Mouse (Mus musculus): ENCODE results near the gene Myo6. TPM values are rescaled to one million over a fixed set of nuclear protein-coding genes. Genes with fewer than 3 reads are reported as not detected.

Gene Myo6
- polyA plus RNA-seq, 2 experiments: 1.8 to 2.3 TPM

GRCm38 (mm10) chr9:80210096-80210495, 45.3 kb downstream of the Myo6 start:
- H3K36me3 ChIP-seq (replicated peaks; ENCODE audit: control insufficient read depth, insufficient read depth, low read depth): no peaks in the 10 kb centered on the region
- DNase-seq (ENCODE audit: low read depth in 3 of 3, low spot score in 3 of 3): peak in 2 of 3 experiments; percentile 4 to 7
- H3K4me1 ChIP-seq (replicated peaks; ENCODE audit: control insufficient read depth in 2 of 2, insufficient read depth in 2 of 2, low read length in 1 of 2): no peaks in the 10 kb centered on the region
- no peak overlapping the region for H3K9ac ChIP-seq (replicated peaks)
- H3K27me3 ChIP-seq (ENCODE audit: control insufficient read depth, insufficient read depth, low read length): no peaks in the 10 kb centered on the region
- no peak for ATAC-seq (ENCODE audit: insufficient read depth)
- H3K4me2 ChIP-seq (ENCODE audit: low read depth): no peak overlapping the region
- H3K27ac ChIP-seq: no peak overlapping the region
- TF ChIP-seq EP300 (IDR thresholded peaks at IDR 0.05; ENCODE audit: low read depth): no peak
- no peak for TF ChIP-seq CTCF (IDR thresholded peaks at IDR 0.05; ENCODE audit: low read depth)
- no peak overlapping the region for H3K4me3 ChIP-seq (ENCODE audit: insufficient read depth in 1 of 2, low read depth in 2 of 2, low read length in 2 of 2)
- 73% methylated on average over 12 of the region's 12 CpGs for WGBS (ENCODE audit: insufficient replicate concordance)
- no peaks in the 10 kb centered on the region for H3K9me3 ChIP-seq (ENCODE audit: control insufficient read depth, low read length)

- TF ChIP-seq CTCF (IDR thresholded peaks at IDR 0.05; ENCODE audit: low read depth): no peak
- TF ChIP-seq EP300 (IDR thresholded peaks at IDR 0.05; ENCODE audit: low read depth): no peak
These were observed 48.6 kb downstream of the Myo6 start for GRCm38 (mm10) chr9:80213428-80213827.

GRCm38 (mm10) chr9:80215502-80215901, 50.7 kb downstream of the Myo6 start:
- no peak overlapping the region for H3K4me3 ChIP-seq (ENCODE audit: insufficient read depth in 1 of 2, low read depth in 2 of 2, low read length in 2 of 2)
- H3K27ac ChIP-seq: no peak overlapping the region
- H3K27me3 ChIP-seq (ENCODE audit: control insufficient read depth, insufficient read depth, low read length): no peaks in the 10 kb centered on the region
- no peaks in the 10 kb centered on the region for H3K4me1 ChIP-seq (replicated peaks; ENCODE audit: control insufficient read depth in 2 of 2, insufficient read depth in 2 of 2, low read length in 1 of 2)
- no peak overlapping the region for H3K4me2 ChIP-seq (ENCODE audit: low read depth)
- no peaks in the 10 kb centered on the region for H3K9me3 ChIP-seq (ENCODE audit: control insufficient read depth, low read length)
- 63% methylated on average over 5 of the region's 5 CpGs for WGBS (ENCODE audit: insufficient replicate concordance)
- H3K9ac ChIP-seq (replicated peaks): no peak overlapping the region
- no peak for TF ChIP-seq CTCF (IDR thresholded peaks at IDR 0.05; ENCODE audit: low read depth)
- no peak for TF ChIP-seq EP300 (IDR thresholded peaks at IDR 0.05; ENCODE audit: low read depth)
- no peaks in the 10 kb centered on the region for H3K36me3 ChIP-seq (replicated peaks; ENCODE audit: control insufficient read depth, insufficient read depth, low read depth)
- DNase-seq (ENCODE audit: low read depth in 3 of 3, low spot score in 3 of 3): no peak
- no peak for ATAC-seq (ENCODE audit: insufficient read depth)

More at GRCm38 (mm10) chr9:80213428-80213827, 48.6 kb downstream of the Myo6 start:
- Histone ChIP-seq H3K4me1 (replicated peaks; ENCODE audit: control insufficient read depth in 2 of 2, insufficient read depth in 2 of 2, low read length in 1 of 2) (no peaks in the 10 kb centered on the region), H3K27ac (no peak overlapping the region), H3K27me3 (ENCODE audit: control insufficient read depth, insufficient read depth, low read length) (no peaks in the 10 kb centered on the region), H3K4me2 (ENCODE audit: low read depth) (no peak overlapping the region), H3K4me3 (ENCODE audit: insufficient read depth in 1 of 2, low read depth in 2 of 2, low read length in 2 of 2) (no peak overlapping the region), H3K9ac (replicated peaks) (no peak overlapping the region), H3K36me3 (replicated peaks; ENCODE audit: control insufficient read depth, insufficient read depth, low read depth) (no peaks in the 10 kb centered on the region), H3K9me3 (ENCODE audit: control insufficient read depth, low read length) (no peaks in the 10 kb centered on the region)
- ATAC-seq (ENCODE audit: insufficient read depth) (no peak), DNase-seq (ENCODE audit: low read depth in 3 of 3, low spot score in 3 of 3) (no peak)
- WGBS (ENCODE audit: insufficient replicate concordance): 25% methylated on average over 2 of the region's 2 CpGs

GRCm38 (mm10) chr9:80216786-80217501, 52.1 kb downstream of the Myo6 start:
- no peaks in the 10 kb centered on the region for H3K9me3 ChIP-seq (ENCODE audit: control insufficient read depth, low read length)
- H3K4me1 ChIP-seq (replicated peaks; ENCODE audit: control insufficient read depth in 2 of 2, insufficient read depth in 2 of 2, low read length in 1 of 2): no peaks in the 10 kb centered on the region
- ATAC-seq (ENCODE audit: insufficient read depth) (no peak), DNase-seq (ENCODE audit: low read depth in 3 of 3, low spot score in 3 of 3) (no peak)
- no peaks in the 10 kb centered on the region for H3K36me3 ChIP-seq (replicated peaks; ENCODE audit: control insufficient read depth, insufficient read depth, low read depth)
- WGBS (ENCODE audit: insufficient replicate concordance): 76% methylated on average over 16 of the region's 16 CpGs
- H3K27me3 ChIP-seq (ENCODE audit: control insufficient read depth, insufficient read depth, low read length): no peaks in the 10 kb centered on the region
- no peak overlapping the region for H3K27ac ChIP-seq
- H3K4me3 ChIP-seq (ENCODE audit: insufficient read depth in 1 of 2, low read depth in 2 of 2, low read length in 2 of 2): no peak overlapping the region
- H3K9ac ChIP-seq (replicated peaks): no peak overlapping the region
- TF ChIP-seq EP300 (IDR thresholded peaks at IDR 0.05; ENCODE audit: low read depth) (no peak), CTCF (IDR thresholded peaks at IDR 0.05; ENCODE audit: low read depth) (no peak)
- no peak overlapping the region for H3K4me2 ChIP-seq (ENCODE audit: low read depth)

- ATAC-seq (ENCODE audit: insufficient read depth) (no peak), DNase-seq (ENCODE audit: low read depth in 3 of 3, low spot score in 3 of 3) (no peak)
- Histone ChIP-seq H3K4me2 (ENCODE audit: low read depth) (no peak overlapping the region), H3K36me3 (replicated peaks; ENCODE audit: control insufficient read depth, insufficient read depth, low read depth) (no peaks in the 10 kb centered on the region), H3K4me3 (ENCODE audit: insufficient read depth in 1 of 2, low read depth in 2 of 2, low read length in 2 of 2) (no peak overlapping the region), H3K4me1 (replicated peaks; ENCODE audit: control insufficient read depth in 2 of 2, insufficient read depth in 2 of 2, low read length in 1 of 2) (no peaks in the 10 kb centered on the region), H3K27ac (no peak overlapping the region), H3K9ac (replicated peaks) (no peak overlapping the region), H3K9me3 (ENCODE audit: control insufficient read depth, low read length) (no peaks in the 10 kb centered on the region), H3K27me3 (ENCODE audit: control insufficient read depth, insufficient read depth, low read length) (no peaks in the 10 kb centered on the region)
- WGBS (ENCODE audit: insufficient replicate concordance): 70% methylated on average over 6 of the region's 6 CpGs
- TF ChIP-seq EP300 (IDR thresholded peaks at IDR 0.05; ENCODE audit: low read depth): no peak
These were observed 53.9 kb downstream of the Myo6 start for GRCm38 (mm10) chr9:80218718-80219117.

All from liver, embryonic 14.5 days (tissue).